Mouse (Mus musculus): ENCODE data around the gene Sirt4. TPM values are rescaled to one million over a fixed set of nuclear protein-coding genes. Genes with fewer than 3 reads are reported as not detected.
A peak's percentile ranks its signal among the peaks of the same experiment; 100 is the strongest.

The Sirt4 gene
- total RNA-seq, 2 experiments from 2014 or later = 25.8 to 28.3 TPM

- no peak for DNase-seq (ENCODE audit: low spot score in 2 of 2)
These were observed 8.9 kb upstream of the Sirt4 start for GRCm38 (mm10) chr5:115493441-115493840.

GRCm38 (mm10) chr5:115492711-115493335 is 8.3 kb upstream of the Sirt4 start:
- no peak for DNase-seq (ENCODE audit: low spot score in 2 of 2)

- no peak for DNase-seq (ENCODE audit: low spot score in 2 of 2)
These were observed 7.3 kb upstream of the Sirt4 start for GRCm38 (mm10) chr5:115491771-115492322.

GRCm38 (mm10) chr5:115491076-115491475 is 6.6 kb upstream of the Sirt4 start:
- DNase-seq (ENCODE audit: low spot score in 2 of 2) = no peak

GRCm38 (mm10) chr5:115490638-115491000 is 6.1 kb upstream of the Sirt4 start:
- no peak for DNase-seq (ENCODE audit: low spot score in 2 of 2)

- DNase-seq (ENCODE audit: low spot score in 2 of 2) = peak; percentile 90 to 93
These were observed 5.4 kb upstream of the Sirt4 start for GRCm38 (mm10) chr5:115489699-115490637.

GRCm38 (mm10) chr5:115488841-115489698 is 4.5 kb upstream of the Sirt4 start:
- DNase-seq (ENCODE audit: low spot score in 2 of 2) = peak; percentile 87 to 90

- no peak for DNase-seq (ENCODE audit: low spot score in 2 of 2)
These were observed 3.5 kb upstream of the Sirt4 start for GRCm38 (mm10) chr5:115487942-115488580.

GRCm38 (mm10) chr5:115487353-115487752 is 2.8 kb upstream of the Sirt4 start:
- DNase-seq (ENCODE audit: low spot score in 2 of 2) = no peak

- DNase-seq (ENCODE audit: low spot score in 2 of 2) = no peak
These were observed 2.2 kb upstream of the Sirt4 start for GRCm38 (mm10) chr5:115486726-115487125.

- DNase-seq (ENCODE audit: low spot score in 2 of 2) = no peak
These were observed 1.1 kb upstream of the Sirt4 start for GRCm38 (mm10) chr5:115485489-115486205.

- DNase-seq (ENCODE audit: low spot score in 2 of 2) = no peak
These were observed 471 bp upstream of the Sirt4 start for GRCm38 (mm10) chr5:115484996-115485395.

- DNase-seq (ENCODE audit: low spot score in 2 of 2) = no peak
These were observed 1.1 kb downstream of the Sirt4 start for GRCm38 (mm10) chr5:115483385-115483784.

- DNase-seq (ENCODE audit: low spot score in 2 of 2) = no peak
These were observed 1.9 kb downstream of the Sirt4 start for GRCm38 (mm10) chr5:115482390-115483265.

- no peak for DNase-seq (ENCODE audit: low spot score in 2 of 2)
These were observed 4.4 kb downstream of the Sirt4 start for GRCm38 (mm10) chr5:115480101-115480500.

GRCm38 (mm10) chr5:115479561-115479960 is 5.0 kb downstream of the Sirt4 start:
- DNase-seq (ENCODE audit: low spot score in 2 of 2) = no peak

GRCm38 (mm10) chr5:115476107-115476727 is 8.3 kb downstream of the Sirt4 start:
- no peak for DNase-seq (ENCODE audit: low spot score in 2 of 2)

- peak in 1 of 2 experiments; percentile 63 for DNase-seq (ENCODE audit: low spot score in 2 of 2)
These were observed 9.0 kb downstream of the Sirt4 start for GRCm38 (mm10) chr5:115475337-115476106.
